Mouse (Mus musculus) natural killer cell, adult 2 months (primary cell): ENCODE measurements around the gene Zdhhc14.

Experiments
- DNase-seq, 2 experiments: peaks; one replicate each; pipeline ENCODE4 v3.0.0; 2022; ENCODE audit warnings: low spot score in 2 of 2

Gene Zdhhc14

DNA sequence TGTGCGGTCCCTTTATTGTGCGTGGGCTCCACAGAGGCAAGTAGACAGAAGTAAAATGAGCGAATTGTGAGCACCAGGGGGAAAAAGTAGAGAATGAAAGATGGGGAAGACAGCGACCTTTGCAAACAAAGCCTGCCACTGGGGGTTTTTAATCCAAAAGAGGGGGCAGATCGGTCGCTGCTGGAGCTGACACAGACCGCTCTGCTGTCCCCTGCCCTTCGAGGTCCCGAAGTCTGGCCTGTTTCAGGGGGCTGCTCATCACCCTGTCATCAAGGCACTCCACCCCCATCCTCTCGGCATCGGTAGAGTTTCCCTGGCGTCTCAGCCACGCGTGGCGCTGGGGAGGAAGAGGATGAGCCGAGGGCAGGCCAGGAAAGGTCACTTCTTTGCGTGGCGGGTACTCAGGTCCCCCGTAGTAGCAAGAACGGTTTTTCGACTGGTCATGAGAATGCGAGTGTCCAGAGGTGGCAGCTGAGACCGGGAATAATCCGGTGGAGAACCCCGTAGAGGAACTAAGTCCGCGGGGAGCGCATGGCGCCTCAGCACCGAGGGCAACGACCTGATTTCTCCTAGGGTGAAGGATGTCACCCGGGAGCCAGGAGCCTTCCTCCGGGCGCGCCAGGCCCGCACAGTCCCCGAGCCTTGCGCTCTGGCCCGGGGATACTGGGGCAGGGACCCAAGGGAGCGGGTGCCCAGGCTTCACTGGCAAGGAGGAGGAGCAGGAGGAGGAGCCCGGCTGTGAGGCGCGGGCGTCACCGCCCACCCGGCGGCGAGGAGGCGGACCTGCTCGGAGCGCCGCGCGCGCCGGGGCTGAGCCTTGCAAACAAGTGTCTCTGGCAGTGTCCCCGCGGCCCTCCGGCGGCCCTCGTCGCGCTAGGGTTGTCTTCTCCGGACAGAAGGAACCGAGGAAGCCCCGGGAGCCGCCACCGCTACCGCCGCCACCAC, at the start of gene Zdhhc14:
Gene Zdhhc14 (plus strand): TSS at position 757 of the 945 bp plus-strand sequence.
- peak; percentile 51 to 78 for DNase-seq

DNA sequence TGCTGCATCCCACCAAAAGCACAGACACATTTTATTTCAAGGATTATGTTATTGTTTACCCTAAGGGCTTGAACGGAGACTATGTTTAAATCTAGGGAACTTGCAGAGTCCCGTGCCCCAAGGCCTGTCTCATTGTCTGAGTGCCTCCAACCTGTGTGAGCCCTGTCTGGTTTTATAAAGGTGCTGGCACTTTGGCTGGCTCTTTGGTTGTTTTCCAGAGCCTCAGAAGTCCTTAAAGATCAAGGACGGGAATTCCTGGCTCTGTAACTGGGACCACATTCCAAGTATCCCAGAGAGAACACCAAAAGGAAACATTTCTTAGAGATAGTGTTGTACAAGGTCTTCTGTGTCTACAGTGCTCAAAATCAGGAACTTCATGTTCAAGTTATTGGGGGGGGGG, 49.1 kb upstream of the Zdhhc14 start:
- no peak for DNase-seq

DNA sequence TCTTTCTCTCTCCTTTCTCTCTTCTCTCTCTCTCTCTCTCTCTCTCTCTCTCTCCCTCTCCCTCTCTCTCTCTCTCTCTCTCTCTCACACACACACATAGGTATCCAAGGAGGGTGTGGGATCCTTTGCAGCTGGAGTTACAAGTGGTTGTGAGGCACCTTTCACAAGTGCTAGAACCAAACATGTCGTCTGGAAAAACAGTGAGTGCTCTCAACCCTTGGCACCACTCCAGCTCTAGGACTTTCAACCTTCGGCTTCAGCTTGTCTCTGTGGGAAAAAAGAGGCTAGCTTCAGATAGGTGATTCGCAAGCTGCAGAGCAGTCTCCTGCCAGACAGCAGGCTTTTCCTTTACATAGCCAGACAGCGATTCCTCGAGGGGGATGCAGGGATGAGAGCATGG, 48.6 kb upstream of the Zdhhc14 start:
- no peak for DNase-seq

DNA sequence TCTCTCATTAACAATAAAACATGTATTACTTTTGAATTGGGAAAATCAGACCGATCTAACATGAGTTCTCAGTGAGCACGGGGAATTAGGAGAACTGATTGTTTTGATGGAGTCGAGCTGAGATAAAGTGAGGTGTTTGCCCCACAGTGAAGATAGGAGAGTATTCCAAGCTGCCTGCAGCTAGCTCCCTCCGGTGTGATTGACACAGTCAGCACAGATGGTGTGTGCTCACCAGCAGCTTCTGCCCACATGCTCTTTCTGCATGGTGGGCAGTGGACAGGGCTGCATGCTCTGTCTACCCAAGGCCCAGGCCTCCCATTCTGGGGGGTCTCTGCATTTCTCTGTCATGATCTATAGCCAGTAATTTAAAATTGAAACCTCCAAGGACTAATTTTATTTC, 38.7 kb upstream of the Zdhhc14 start:
- DNase-seq: no peak

DNA sequence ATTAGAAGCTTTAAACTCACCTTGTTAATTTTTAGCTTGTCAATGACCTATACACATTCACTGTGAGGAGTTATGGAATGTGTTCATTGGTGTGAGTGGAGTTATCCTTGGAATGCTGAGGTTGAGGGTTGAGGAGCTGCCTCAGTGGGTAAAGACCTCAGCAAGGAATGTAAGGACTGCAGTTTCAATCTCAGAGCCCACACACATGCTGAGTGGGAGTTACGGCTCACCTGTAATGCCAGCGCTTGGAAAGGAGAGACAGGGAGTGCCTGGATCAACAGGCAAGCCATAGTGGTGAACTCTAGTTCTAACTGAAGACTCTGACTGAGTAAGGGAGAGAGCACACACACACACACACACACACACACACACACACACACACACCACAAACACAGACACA, 28.4 kb upstream of the Zdhhc14 start:
- DNase-seq: no peak

DNA sequence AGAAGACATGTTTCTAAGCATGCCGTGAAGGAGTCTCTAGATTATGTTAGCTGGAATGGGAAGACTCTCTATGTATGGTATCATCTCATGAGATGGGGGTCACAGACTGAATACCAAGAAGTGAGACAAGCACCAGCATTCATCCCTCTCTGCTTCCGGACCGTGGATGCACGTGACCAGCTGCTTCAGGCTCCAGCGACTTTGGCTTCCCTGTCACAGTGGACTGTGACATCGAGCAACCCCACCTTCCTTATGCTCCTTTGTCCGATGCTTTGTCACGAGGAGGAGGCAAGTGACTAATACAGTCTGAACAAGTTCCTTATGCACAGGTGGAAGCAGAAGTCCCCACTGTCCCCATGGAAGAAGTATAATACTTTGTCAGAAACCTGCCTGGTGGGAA, 25.6 kb upstream of the Zdhhc14 start:
- no peak for DNase-seq

DNA sequence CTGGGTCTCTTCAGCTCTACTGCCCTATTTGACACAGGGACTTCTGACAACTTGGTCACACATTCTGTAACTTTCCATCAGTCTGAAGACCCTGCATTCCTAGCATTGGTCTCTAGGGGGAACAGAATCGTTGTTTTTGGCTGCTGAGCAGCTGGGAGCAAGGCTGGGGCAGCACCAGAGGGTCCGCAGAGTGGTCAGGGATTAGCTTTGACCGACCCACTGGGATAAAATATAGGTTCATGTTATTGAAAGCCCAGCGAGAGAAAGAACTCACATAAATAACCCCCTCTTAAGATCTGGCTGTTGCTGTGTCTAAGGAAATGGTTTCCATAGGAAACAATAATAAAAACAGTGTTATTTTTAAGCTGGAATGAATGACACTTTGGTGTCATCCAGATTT, 25.2 kb upstream of the Zdhhc14 start:
- DNase-seq: no peak

DNA sequence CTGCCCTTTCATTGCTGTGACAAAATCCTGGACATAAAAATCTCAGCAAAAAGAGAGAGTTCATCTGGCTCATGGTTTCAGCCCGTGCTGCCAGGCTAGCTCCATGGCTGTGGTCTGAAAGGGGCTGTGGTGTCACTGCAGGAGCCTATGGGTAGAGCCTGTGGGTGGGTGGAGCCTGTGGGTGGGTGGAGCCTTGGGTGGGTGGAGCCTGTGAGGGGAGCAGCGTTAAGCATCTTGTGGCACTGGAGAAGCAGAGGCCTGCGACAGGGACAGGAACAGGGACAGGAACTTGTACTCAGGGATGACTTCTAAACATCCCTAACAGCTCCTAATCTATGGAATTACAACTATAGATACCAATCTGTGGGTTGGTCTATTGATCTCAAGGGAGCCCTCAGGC, 20.1 kb upstream of the Zdhhc14 start:
- DNase-seq: no peak

DNA sequence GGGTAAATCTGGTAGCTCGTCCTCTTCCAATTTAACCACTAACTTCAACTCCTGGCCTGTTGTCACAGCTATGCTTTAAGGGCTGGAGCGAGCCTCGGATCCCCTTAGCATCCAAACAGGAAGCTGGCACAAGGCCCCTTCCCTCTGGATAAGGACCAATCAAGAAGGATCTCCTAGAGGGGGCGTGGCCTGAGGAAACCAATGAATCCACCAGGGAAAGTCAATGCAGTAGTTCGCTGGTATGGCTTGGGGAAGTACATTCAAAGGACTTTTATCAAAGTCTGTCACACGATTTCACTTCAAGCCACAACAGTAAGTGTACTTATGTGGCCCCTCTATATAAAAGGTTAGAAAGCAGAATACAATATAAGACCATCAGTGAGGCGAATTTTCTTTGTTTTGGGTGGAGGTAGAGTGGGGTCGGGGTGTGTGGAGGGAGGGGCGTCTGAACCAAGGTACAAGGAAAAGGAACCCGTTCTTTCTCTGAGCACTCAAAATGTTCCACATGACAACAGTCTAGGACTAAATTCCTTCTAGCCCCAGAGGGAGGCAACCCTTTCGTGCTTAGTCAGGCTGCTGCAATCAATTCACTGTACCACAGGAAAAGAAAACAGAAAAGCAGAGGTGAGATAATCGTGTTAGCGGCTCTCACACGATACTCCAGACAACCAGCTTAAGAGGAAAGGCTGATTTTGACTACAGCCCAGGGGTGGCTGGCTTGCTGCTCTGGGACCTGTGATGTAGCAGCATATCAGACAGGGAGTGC, 16.2 kb upstream of the Zdhhc14 start:
- no peak for DNase-seq

DNA sequence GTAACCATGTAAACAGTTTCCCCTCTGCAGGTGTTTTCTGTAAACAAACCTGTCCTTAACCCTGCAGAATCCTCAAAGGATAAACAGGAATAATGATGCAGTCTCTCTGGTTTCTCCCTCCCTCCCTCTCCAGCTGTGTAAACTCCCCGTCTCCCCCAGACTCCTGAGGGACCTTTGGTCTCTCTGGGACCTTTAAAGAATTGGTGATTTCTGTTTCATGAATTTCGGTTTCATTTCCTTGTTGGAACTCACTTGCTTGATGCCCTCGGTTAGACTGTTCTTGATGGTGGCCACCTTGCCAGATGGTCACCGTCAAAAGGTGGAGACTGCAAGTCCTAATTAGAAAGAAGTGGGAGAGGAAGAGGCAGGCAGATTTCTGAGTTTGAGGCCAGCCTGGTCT, 8.9 kb upstream of the Zdhhc14 start:
- DNase-seq: no peak

DNA sequence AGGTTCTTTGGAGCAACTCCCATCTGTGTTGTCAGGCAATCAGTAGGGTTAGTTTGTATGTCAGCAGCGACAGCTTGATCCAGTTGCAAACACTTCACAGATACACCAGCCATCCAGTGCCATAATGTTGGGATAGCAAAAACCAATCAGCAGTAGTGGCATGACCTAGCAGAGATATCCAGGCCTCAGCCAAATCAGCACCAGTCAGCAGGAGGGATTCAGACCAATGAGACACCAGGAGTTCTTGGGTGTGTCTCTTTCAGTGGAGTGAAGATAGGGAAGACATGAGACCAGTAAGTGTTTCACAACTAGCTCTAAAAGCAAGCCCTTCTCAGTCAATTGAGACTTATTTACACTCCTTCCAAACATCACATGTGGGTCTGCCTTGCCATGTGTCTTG, 7.7 kb upstream of the Zdhhc14 start:
- DNase-seq: no peak

DNA sequence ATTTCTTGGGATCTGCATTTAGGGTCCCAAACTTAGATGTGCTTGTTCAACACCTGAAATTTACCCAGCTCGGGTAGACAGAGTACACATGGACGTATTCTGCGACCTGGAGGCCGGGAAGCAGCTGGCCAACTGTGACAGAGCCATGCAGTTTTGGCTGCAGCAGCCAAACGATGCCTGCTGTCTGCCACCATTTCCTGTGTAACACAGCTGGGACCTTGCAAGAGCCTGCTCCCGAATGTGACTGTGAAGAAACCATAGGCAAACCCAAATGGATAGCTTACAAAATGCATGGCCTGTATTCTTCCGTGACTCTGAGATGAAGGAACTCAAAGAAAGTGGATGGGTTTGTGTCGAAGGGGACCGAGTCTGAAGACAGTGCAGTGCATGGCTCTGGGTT, 4.2 kb upstream of the Zdhhc14 start:
- no peak for DNase-seq

DNA sequence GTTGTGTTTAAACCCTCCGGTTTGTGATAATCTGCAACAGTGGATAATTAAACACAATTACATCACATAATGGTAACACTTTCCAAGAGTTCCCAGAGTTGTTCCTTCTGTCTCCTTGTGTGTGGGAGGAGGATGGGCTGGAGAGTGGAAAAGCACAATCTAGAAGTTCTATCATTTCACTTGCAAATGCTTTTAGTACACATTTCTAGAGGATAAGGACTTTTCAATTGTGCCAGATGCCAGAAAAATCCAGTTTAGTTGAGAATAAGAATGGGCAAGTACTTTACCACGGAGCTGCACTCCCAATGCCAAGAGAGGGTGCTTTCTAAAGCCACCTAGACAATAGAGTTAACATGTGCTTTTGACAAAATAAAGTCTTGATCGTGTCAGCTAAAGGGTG, 2.0 kb upstream of the Zdhhc14 start:
- no peak for DNase-seq

DNA sequence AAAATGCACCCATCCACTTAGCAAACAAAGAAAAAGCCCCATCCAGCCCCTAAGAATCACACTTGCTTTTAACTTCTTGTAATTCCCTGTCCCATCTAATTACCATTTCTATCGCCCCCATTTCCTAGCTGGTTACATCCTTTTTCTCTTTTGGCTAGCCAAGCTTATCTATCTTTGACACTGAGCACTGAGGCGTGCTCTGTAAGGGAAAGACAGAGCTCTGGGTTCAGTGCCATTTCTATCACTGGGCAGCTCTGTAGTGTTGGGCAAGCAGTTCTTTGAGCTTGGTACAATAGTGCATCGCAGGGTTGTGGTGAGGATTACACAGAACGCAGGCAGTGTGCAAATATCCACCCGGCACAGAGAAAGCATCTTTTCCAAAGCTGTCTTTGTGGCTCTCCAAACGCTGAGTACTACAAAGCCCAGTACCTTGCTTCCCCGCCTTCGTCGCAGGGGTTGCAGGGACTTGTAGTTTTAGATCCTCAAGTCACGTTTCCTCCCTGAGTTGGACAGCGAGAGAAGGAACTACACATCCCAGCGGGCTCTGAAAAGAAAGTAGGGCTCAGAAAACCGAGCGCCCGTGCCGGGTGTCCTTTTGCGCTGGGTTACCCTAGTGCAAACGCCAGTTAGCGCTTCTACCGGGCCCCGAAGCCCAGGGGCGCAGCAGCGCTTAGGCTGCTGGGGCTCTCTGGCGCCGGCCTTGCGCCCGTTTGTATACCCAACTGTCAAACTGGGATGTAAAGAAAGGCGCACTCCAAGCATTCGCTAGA, 1.1 kb upstream of the Zdhhc14 start:
- DNase-seq: peak; percentile 74 to 85

DNA sequence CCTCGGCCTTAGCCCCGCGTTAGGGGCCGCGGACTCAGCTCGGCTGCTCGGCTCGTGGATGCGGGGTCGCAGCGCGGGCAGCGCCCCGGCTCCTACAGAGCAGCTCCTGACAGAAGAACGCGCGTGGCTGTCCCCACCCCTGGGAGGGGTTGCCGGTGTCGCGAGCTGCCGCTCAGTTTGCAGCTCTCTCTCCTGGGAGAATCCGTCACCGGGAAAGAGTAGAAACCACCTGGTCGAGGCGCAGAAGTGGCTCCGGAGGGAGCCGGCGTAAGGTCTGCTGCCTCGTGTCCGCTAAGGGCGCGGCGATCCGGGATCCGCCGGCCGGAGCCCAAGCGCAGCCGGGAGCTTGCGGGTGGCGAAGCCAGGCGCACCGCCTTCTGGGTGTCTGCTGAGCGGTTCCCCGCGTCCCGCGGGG, 396 bp downstream of the Zdhhc14 start:
- DNase-seq: no peak

DNA sequence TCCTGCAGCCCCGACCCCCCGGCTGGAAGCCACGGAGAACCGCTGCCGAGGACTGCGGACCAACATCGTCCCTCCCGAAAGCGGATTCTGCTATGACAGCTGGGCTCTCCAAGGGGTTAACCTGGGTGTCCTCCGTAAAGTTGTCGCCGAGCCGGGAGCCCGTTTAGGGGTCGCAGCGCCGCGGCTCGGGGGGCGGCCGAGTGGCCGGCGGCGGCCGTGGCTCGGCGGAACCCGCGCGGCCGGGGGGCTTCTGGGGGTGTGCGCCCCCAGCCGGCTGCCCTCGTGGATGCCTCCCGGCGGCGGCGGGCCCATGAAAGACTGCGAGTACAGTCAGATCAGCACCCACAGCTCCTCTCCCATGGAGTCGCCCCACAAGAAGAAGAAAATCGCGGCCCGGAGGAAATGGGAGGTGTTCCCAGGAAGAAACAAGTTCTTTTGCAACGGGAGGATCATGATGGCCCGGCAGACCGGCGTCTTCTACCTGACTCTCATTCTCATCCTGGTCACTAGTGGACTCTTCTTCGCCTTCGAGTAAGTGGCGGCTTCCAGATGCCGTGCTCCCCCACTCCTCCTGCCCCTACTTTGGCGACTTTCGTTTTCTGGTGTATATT, 909 bp downstream of the Zdhhc14 start:
- peak in 1 of 2 experiments; percentile 8 for DNase-seq

DNA sequence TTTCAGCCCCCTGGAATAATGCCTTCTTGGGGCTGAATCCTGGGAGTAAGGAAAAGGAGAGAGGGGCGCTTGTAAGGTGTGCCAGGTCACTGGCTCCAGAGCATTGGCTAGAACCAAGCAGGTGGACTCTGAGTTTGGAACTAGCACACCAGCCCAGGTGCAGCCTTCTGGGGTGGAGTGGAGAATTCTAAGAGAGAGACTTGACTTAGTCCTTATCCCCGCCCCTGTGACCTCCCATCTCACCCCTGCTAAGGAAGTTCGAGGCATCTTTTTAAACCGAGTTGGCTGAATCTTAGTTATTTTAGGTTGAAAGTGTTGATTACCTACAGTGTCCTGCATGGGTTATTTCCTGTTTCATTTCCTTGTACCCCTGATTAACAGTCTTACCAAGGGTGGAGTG, 1.5 kb downstream of the Zdhhc14 start:
- peak in 1 of 2 experiments; percentile 5 for DNase-seq

DNA sequence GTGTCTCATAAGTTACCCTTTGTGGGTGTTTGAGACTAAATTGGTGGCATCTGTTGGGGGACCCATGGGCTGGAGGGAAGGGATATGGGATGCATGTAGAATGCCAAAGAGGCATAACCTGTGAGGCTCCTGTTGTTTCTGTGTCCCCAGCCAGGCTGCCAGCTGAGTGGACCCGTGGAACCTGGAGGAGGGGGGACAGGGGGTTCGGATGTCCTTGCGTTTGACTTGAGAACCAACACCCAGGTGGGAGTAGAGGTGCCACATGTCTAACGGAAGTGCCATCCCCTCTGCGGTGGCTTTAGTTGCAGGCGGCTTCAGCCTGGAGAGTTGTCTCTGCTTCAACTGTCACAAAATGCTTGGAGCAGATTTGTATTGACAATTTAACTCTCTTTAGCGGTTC, 2.5 kb downstream of the Zdhhc14 start:
- DNase-seq: no peak

DNA sequence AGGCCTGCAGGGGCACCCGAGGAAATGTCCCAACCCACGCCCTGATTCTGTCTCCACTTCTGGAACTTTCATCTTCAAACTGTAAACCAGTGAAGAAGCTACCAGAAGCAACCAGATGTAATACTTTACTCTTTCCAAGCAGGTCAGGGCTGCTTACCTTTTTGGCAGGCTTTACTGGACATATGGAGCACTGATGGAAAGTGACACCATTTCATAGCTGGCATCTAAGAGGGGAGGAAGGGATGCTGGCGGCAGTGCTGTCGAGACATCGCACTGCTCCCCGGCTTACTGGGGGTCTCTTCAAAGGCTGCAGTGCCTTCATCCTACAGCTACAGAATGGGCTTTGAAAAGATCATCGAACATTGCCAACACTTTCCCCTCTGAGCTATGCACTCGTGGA, 5.3 kb downstream of the Zdhhc14 start:
- no peak for DNase-seq

DNA sequence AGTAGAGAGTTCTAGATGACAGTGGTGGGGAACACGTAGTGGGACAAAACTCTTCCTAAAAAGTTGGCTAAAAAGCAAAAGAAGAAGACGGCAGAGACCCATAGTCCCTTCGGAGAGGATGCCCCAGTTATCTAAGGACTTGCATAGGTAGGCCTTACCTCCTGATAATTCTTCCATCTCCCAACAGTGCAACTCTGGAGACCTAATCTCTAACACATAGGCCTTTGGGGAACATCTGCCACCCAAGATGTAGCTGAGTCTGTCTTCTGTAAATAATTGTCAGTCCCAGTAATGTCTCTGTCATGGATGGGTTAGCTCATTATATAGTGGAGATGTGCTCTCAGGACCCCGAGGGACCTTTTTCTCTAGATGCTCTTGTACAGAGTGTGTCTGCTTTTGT, 6.6 kb downstream of the Zdhhc14 start:
- no peak for DNase-seq

DNA sequence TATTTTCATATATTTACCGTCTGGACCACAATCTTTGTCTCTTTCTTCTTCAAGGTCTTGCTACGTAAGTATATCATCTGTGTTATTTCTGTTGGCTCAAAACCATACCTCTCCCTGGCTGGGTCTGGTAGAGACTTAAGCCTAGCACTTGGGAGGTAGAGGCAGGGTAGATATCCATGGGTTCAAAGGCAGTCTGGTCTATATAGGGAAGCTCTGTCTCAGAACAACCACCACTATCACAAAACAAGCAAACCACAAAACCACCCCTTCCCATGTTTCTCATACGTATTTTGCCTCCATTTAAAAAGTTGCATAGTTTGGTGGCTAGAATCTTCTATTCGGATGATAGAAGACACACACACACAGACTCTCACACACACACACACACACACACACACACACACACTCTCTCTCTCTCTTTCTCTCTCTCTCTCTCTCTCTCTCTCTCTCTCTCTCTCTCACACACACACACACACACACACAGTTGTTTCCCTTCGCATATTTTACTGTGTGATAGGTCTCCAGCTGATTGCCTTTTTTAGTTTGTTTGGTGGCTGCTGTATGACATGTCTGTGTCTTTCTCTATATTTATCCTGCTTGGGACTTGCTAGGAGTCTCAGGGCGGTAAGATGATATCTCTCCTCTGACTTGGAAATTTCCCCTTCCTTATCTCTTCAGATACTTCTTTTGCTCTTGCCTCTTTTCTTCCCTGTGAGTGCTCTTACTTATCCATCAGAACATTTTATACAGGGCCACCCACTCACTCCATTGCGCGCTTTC, 11.8 kb downstream of the Zdhhc14 start:
- DNase-seq: no peak
